In genomic region chr3:43182785-43183184, GRCm38 (mm10) we compare ENCODE assay signal across 26 mouse cellular contexts.
A peak's percentile ranks its signal among the peaks of the same experiment; 100 is the strongest.
DNase-seq lines count a peak whose midpoint lies in the region; ATAC-seq and TF ChIP-seq lines count a peak whose summit lies in the region.
"Had no signal": no experiment of that assay in that cellular context is flagged by ENCODE, and none has a peak within 500 bp of the region (broad histone marks: within the 10 kb centered on the region; RNA-seq: fewer than 3 reads in every experiment).

No protein-coding gene starts in this region.

- no peaks in the 10 kb centered on the region for H3K27me3 ChIP-seq in hindbrain, postnatal 0 days (ENCODE audit: insufficient read depth, low read length)
- H3K27me3 ChIP-seq in hindbrain, embryonic 12.5 days, result no peaks in the 10 kb centered on the region
- no peaks in the 10 kb centered on the region for H3K27me3 ChIP-seq in CH12.LX (replicated peaks)
- H3K27me3 ChIP-seq: embryonic facial prominence, embryonic 12.5 days; forebrain, embryonic 13.5 days; forebrain, embryonic 15.5 days; Patski had no signal

- TF ChIP-seq RAD21 in CH12.LX (IDR thresholded peaks at IDR 0.05; ENCODE audit: low read depth, low read length), result peak; percentile 65

- no peaks in the 10 kb centered on the region for H3K4me1 ChIP-seq in hindbrain, postnatal 0 days (ENCODE audit: insufficient read depth, low read length)
- H3K4me1 ChIP-seq in hindbrain, embryonic 12.5 days, result no peaks in the 10 kb centered on the region
- H3K4me1 ChIP-seq in CH12.LX (ENCODE audit: control insufficient read depth in 1 of 2, insufficient read depth in 2 of 2), result no peaks in the 10 kb centered on the region
- H3K4me1 ChIP-seq: embryonic facial prominence, embryonic 10.5 days; embryonic facial prominence, embryonic 12.5 days; forebrain, embryonic 13.5 days; forebrain, embryonic 15.5 days had no signal

- no peak overlapping the region for H3K4me3 ChIP-seq in hindbrain, postnatal 0 days (ENCODE audit: low read length)
- H3K4me3 ChIP-seq in hindbrain, embryonic 12.5 days, result no peak overlapping the region
- no peak overlapping the region for H3K4me3 ChIP-seq in CH12.LX (replicated peaks in 1 of 3; ENCODE audit: low read depth in 2 of 3, low read length in 2 of 3, poor library complexity in 1 of 3)
- H3K4me3 ChIP-seq in left cerebral cortex, adult 2 months, result no peak overlapping the region
- H3K4me3 ChIP-seq: embryonic facial prominence, embryonic 10.5 days; embryonic facial prominence, embryonic 12.5 days; forebrain, embryonic 13.5 days; forebrain, embryonic 15.5 days had no signal

- intact Hi-C loops in left cerebral cortex, adult 2 months (cut with DNase I), result no loop called here

- no peak for DNase-seq in hindbrain, postnatal 0 days (ENCODE audit: low spot score)
- peak; percentile 13 for DNase-seq in A20 (ENCODE audit: low read depth, low spot score)
- DNase-seq in CH12.LX (ENCODE audit: extremely low read depth), result peak; percentile 32
- peak; percentile 36 for DNase-seq in brain, adult 2 months (ENCODE audit: low read depth, low spot score)
- DNase-seq in ovary, postnatal 10 days (ENCODE audit: low spot score), result no peak
- no peak for DNase-seq in left cerebral cortex, adult 2 months (ENCODE audit: extremely low spot score in 1 of 2, low spot score in 2 of 2)
- DNase-seq: adrenal gland, adult 8-10 months; adrenal gland, postnatal 14 days; adrenal gland, postnatal 36 days; B cell, adult 2 months; cerebellum, adult 11 months; cerebellum, adult 18-20 months; cerebellum, adult 8-10 months; cerebellum, adult 9-11 months; cerebellum, postnatal 14 days; cerebellum, postnatal 36 days; forebrain, postnatal 0 days had no signal

- H3K4me2 ChIP-seq in hindbrain, postnatal 0 days (ENCODE audit: low read depth, low read length), result no peak overlapping the region
- no peak overlapping the region for H3K4me2 ChIP-seq in hindbrain, embryonic 12.5 days (replicated peaks)
- no peak overlapping the region for H3K4me2 ChIP-seq in CH12.LX (ENCODE audit: insufficient read depth, low read depth, poor library complexity, severe bottlenecking)
- H3K4me2 ChIP-seq: embryonic facial prominence, embryonic 12.5 days; forebrain, embryonic 13.5 days; forebrain, embryonic 15.5 days had no signal

- no peak for ATAC-seq in hindbrain, postnatal 0 days
- no peak for ATAC-seq in hindbrain, embryonic 12.5 days (ENCODE audit: low FRiP score)
- ATAC-seq: activated CD4-positive, CD25-positive, alpha-beta regulatory T cell, adult 4 months; CD4-positive, CD25-positive, alpha-beta regulatory T cell, adult 4 months; forebrain, embryonic 13.5 days; forebrain, embryonic 15.5 days; forebrain, postnatal 0 days; Patski had no signal

- 0 out of 2 replicates have a peak, but pooled peaks have one; percentile 2 for TF ChIP-seq CTCF in hindbrain, postnatal 0 days (IDR thresholded peaks at IDR 0.05; ENCODE audit: low read depth)
- peak in 1 of 2 experiments; percentile 63; a peak in 2 of 4 replicates for TF ChIP-seq CTCF in CH12.LX (conservative IDR thresholded peaks at IDR 0.05 in 1 of 2, IDR thresholded peaks at IDR 0.05 in 1 of 2; ENCODE audit: low read depth in 2 of 2, low read length in 2 of 2)
- TF ChIP-seq CTCF in left cerebral cortex, adult 2 months (IDR thresholded peaks at IDR 0.05), result no peak; the same call in none of the 2 replicates

- no peak for TF ChIP-seq EP300 in CH12.LX (IDR thresholded peaks at IDR 0.05; ENCODE audit: low read length)

- 0 out of 2 replicates have a peak, but pooled peaks cover 2% of the 10 kb centered on the region for H3K9me3 ChIP-seq in hindbrain, postnatal 0 days (ENCODE audit: low read length)
- H3K9me3 ChIP-seq in hindbrain, embryonic 12.5 days (replicated peaks), result no peaks in the 10 kb centered on the region
- peaks cover 3% of the 10 kb centered on the region for H3K9me3 ChIP-seq in CH12.LX (replicated peaks; ENCODE audit: low read length)
- H3K9me3 ChIP-seq: embryonic facial prominence, embryonic 12.5 days; forebrain, embryonic 15.5 days had no signal

- no peak overlapping the region for H3K9ac ChIP-seq in hindbrain, postnatal 0 days (replicated peaks; ENCODE audit: low read length)
- no peak overlapping the region for H3K9ac ChIP-seq in hindbrain, embryonic 12.5 days
- H3K9ac ChIP-seq in CH12.LX (ENCODE audit: insufficient read depth, low read depth), result no peak overlapping the region
- H3K9ac ChIP-seq: embryonic facial prominence, embryonic 12.5 days; forebrain, embryonic 13.5 days; forebrain, embryonic 15.5 days; forebrain, postnatal 0 days had no signal

- no peak overlapping the region for H3K27ac ChIP-seq in hindbrain, postnatal 0 days
- H3K27ac ChIP-seq in hindbrain, embryonic 12.5 days, result no peak overlapping the region
- no peak overlapping the region for H3K27ac ChIP-seq in CH12.LX (ENCODE audit: insufficient read depth, low read depth)
- H3K27ac ChIP-seq in left cerebral cortex, adult 2 months, result no peak overlapping the region
- H3K27ac ChIP-seq: embryonic facial prominence, embryonic 10.5 days; embryonic facial prominence, embryonic 12.5 days; forebrain, embryonic 13.5 days; forebrain, embryonic 15.5 days had no signal

- H3K36me3 ChIP-seq in hindbrain, postnatal 0 days (ENCODE audit: insufficient read depth, low read length), result no peaks in the 10 kb centered on the region
- H3K36me3 ChIP-seq in hindbrain, embryonic 12.5 days, result no peaks in the 10 kb centered on the region
- H3K36me3 ChIP-seq in CH12.LX (replicated peaks in 1 of 2; ENCODE audit: control insufficient read depth in 1 of 2, insufficient read depth in 1 of 2, low read length in 1 of 2), result no peaks in the 10 kb centered on the region
- H3K36me3 ChIP-seq: embryonic facial prominence, embryonic 10.5 days; embryonic facial prominence, embryonic 12.5 days; forebrain, embryonic 15.5 days; G1E had no signal

- TF ChIP-seq POLR2A in CH12.LX (IDR thresholded peaks at IDR 0.05; ENCODE audit: low read depth, low read length), result no peak

- no peaks in the 10 kb centered on the region for H3K79me2 ChIP-seq in CH12.LX (replicated peaks; ENCODE audit: control insufficient read depth, extremely low read depth, insufficient read depth, poor library complexity, severe bottlenecking)

- dilution Hi-C loops in CH12.LX (cut with MboI; ENCODE audit: extremely low pct_ligation_motif_present, extremely low pct_unique_long_range_greater_than_20kb, low sequenced_read_pairs), result no loop called here

- in situ Hi-C loops in CH12.LX (cut with MboI; ENCODE audit: low pct_ligation_motif_present, low pct_unique_long_range_greater_than_20kb, low sequenced_read_pairs), result no loop called here

TF ChIP-seq in CH12.LX, 34 proteins besides CTCF, POLR2A, EP300 and RAD21:
- TF ChIP-seq SMC3 (IDR thresholded peaks at IDR 0.05; ENCODE audit: low read depth, low read length), result peak; percentile 75
- TF ChIP-seq KAT2A (IDR thresholded peaks at IDR 0.05; ENCODE audit: insufficient replicate concordance, low read length), result no peak

Comparison
In these comparisons a context has a peak if more than half of its experiments do, and no peak if none do; other contexts are left out.
1. DNase-seq: peak in A20 (single experiment), CH12.LX (single experiment) and brain, adult 2 months (single experiment); none in hindbrain, postnatal 0 days (single experiment), ovary, postnatal 10 days (single experiment) and left cerebral cortex, adult 2 months (0 of 2).